Mouse (Mus musculus) layer of hippocampus, adult 8-10 months (tissue): Measurements from ENCODE around the gene Net1. TPM values are rescaled to one million over a fixed set of nuclear protein-coding genes. Genes with fewer than 3 reads are reported as not detected.
A peak's percentile ranks its signal among the peaks of the same experiment; 100 is the strongest.
"Not testable (repeated sequence)": the region's sequence is repeated elsewhere in the genome, so short reads cannot be mapped to it uniquely, and the experiment has no call there.

Source experiments
- DNase-seq, 2 experiments: peaks; one replicate each; pipeline ENCODE4 v3.0.0; 2022; ENCODE audit warnings: low spot score in 2 of 2
- total RNA-seq, 4 experiments: library from RNA; stranded (reverse); gene quantifications; 2 replicates each; pipeline ENCODE4 v1.2.4; 2022

Gene Net1
- total RNA-seq, result 10 to 100 TPM; 35.6 to 49.4 (median 41.1) TPM

DNA sequence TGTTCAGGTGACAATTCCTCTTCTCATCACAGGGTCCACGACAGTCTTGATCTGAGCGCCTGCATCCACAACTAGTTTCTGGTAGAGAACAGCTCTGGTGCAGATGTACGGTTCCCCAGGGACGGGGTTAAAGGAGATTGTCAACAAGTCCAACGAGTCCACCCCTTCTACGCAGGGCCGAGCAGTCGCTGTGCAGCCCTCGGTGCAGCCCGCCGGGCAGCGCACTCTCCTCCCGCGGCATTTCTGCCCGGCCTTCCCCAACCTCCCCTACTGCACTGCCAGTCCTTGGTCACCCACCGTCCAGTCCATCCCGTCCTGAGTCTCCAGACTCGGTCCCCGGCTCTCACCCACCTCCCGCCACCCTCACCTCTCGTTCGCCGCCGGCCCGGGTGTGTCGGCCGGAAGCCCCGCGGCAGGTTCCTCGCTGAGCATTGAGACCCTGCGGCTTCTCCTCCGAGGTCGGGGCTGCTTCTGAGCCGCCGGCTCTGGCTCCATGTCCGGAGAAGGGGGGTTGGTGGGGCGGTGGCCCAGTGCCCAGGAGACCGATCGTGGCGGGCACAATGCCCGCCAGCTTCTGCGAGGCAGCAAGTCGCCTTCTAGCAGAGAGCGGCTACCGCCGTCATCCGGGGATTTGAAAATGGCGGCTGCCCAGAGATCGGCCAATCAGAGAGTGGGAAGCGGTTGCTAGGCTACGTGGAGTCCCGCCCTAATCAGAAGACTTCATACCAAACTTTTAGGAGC, at the start of gene Net1, which contains the start of gene Tubal3:
Gene Net1, minus strand, starts transcription at position 650 of the 741 bp plus-strand sequence.
Gene Tubal3, plus strand, starts transcription at position 704 of the 741 bp plus-strand sequence.
- peak; percentile 76 to 89 for DNase-seq

DNA sequence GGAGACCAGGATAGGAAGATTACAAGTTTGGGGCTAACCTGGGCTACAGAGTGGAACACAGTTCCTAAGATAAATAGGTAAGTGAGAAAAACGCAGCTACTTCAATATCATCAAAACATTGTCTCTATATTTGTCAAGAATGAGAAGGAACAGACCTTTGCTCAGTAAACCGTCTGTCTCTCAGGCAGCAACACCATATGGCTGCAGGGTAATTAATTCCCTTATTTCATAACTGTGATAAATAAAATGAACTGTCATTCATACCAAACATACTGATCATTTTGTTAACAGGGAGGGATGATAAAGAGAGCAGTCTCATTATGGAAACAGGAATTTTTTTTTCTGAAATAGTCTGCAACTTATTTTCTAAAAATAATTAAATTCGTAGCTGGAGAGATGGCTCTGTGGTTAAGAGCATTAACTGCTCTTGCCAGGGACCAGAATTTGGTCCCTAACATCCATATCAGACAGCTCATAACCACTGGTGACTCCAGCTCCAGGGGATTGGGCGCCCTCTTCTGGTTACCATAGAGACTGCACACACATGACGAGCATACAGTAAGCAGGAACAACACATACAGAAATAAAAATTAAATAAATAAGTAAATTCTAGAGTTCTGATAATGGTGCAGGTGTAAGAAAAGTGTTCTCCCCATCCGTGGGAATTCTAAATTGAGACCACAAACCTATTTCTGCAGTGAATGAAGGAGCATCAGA, 33.3 kb upstream of the Net1 start:
- DNase-seq, result peak in 1 of 2 experiments; percentile 9

DNA sequence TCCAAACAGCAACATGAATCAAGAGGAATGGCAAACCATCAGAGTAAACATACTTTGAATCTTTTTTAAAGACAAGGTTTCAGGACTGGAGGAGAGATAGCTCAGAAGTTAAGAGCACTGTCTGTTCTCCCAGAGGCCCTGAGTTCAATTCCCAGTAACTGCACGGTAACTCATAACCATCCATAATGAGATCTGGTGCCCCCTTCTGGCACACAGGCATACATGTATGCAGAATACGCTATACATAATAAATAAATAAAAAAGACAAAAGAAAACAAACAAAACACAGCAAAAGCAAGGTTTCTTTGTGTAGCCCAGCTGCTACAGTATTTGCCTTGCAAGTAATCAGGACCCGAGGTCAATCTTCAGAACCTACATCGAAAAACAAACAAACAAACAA, 31.5 kb upstream of the Net1 start:
- DNase-seq, result no peak

DNA sequence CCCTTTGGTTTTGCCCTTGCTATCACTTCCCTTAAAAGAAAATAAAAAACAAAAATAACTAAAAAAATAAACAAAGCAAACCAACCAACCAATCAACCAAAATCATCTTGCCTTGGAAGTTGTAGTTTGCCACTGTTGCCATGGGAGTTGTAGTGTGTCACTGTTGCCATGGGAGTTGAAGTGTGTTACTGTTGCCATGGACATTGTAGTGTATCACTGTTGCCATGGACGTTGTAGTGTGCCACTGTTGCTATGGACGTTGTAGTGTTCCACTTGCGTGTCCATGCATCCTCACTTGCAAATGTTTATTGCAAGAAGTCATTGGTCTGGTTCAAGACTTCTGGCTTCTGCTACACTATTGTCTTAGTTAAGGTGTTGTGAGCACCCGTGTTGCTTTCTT, 29.2 kb upstream of the Net1 start:
- DNase-seq, result no peak

DNA sequence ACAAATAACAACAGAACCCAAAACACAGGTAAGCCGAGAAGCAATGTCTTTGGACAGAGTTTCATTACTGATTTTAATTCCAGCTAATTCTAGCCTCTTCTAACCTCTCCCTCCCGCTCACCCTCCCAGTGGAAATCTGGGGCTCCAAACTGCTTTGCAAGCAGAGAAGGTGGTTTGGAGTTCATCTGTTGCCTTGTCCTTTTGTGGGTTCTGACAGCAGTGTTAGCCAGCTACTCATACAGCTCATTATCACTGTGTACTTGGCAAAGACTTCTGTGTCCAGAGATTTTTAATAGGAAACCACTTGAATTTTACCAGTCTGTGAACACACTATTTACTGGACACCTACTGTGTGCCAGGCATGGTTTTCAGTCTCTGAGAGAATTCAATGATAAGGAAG, 27.2 kb upstream of the Net1 start, which contains the start of gene Ucn3:
Gene Ucn3, minus strand, starts transcription at position 101 of the 400 bp plus-strand sequence.
- DNase-seq, result no peak

DNA sequence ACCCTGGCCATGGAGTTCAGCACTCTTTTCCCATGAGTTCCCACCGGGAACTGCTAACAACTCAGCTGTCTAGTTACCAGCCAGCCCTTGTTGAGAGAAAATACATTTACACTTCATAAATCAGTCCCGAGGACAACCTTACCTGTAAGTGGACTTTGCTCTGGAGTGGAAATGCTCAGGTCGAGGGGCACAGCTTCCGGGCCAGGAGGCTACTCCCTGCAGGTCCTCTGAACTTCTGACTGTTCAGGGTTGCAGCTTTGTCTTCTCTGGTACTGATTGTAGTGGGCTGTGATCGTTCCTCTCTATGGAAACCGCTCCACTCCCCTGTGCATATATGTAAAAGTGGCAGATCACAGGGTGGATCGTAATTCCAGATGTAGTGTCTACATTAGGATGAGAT, 26.7 kb upstream of the Net1 start:
- DNase-seq, result no peak

DNA sequence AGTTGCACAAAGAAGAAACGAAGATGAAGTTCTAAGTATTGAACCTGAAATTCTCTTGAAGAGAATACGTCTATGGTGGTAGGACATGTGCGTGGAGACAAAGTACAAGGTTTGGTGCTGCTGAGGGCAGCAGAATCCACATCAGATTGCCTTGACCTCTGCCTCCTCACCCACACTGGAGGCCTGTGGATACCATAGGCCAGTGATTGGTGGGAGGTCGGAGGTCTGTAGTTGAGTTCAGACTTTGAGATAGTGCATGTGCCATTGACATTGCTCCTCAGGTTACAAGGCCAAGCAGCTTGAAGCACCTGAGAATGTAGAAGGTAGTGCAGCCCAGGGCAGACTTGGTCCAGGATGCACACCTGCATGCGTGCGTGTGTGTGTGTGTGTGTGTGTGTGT, 8.0 kb upstream of the Net1 start:
- no peak for DNase-seq

DNA sequence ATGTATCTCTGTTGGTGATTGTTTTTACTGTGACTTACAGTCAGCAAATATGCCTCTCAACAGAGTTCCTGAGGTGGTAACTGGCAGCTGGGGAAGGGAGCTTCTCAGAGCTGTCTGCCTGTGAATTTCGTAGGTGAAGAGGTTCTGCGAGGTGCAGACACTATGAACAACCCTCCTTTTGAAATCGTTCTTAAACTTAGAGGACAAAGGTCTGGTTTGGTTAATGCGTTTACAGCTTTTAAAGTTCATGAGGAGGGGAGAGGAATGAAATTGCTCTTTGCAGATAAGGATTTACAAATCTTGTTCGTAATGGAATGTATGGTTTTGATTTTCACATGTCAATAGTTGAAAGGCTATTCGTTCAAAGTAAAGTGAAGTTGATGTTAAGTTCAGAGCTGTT, 7.6 kb upstream of the Net1 start:
- DNase-seq, result no peak

DNA sequence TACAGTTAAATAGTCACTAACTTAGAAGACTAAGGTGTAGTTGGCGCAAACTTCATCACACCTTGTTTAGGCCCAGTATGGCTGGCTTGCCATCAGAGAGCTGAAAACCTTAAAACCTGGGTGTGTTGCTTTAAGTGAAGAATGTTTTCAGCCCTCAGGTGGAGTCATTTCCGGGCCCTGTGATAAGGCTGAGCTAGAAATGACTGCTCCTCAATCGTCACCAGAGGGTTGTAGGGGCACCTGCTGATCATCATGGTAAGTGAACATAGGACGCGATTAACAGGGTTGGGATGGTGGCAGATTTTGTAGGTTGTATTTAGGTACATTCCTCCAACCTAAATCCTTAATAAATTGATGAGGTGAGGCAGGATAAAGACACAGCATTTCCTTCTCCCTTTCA, 6.5 kb upstream of the Net1 start:
- no peak for DNase-seq

DNA sequence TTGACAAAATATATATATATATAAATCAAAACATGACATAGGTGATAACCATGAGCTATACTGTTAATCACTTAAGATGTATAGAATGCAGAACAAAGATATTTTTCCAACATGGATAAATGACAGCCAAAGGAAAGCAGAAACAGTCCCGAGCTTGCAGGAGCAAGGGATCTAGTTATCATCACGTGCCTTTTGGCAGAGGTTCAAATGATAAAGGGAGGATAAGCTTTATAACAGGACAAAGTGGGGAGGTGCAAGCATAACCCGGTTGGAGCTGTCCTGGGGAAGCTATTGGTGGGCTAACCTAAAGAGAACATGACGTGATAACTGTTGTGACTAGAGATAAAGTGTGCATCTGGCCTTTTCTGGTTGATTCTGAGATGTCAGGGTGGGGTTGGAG, 4.5 kb downstream of the Net1 start:
- DNase-seq, result no peak

DNA sequence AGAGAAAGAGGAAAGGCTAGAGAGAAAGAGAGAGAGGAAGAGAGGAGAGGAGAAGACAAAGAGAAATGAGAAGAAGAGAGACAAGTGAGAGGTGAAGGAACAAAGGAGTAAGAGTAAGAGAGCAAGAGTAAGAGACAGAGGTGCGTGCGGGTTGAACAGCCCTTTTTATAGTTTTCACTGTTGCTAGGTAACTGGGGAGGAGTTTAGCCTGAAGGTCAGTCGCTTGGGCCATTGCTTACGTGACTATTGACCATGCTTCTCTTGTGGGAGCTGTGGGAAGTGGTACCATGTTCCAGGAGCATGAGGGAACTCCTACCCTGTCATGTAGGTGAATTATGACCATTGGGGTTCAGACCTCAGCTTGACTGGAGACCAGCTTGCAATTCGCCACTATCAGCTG, 7.7 kb downstream of the Net1 start:
- no peak for DNase-seq

DNA sequence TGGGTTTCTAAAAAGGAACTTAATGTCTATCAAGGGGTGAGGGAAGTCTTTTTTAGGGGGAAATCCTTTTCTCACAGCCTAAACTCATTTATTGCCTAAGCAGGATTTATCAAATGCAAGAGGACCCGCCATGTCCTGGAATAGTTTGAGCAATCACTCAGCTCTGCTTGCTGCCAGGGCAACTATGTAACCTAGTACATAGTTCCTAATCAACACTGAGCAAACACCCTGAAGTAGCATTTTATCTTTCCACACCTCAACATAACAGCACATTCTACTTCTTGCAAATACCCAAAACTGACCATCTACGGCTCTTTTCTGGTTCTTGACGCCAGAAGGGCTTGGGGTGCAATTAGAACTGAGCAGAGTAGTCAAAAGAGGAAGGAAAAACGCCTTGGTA, 9.8 kb downstream of the Net1 start:
- no peak for DNase-seq

DNA sequence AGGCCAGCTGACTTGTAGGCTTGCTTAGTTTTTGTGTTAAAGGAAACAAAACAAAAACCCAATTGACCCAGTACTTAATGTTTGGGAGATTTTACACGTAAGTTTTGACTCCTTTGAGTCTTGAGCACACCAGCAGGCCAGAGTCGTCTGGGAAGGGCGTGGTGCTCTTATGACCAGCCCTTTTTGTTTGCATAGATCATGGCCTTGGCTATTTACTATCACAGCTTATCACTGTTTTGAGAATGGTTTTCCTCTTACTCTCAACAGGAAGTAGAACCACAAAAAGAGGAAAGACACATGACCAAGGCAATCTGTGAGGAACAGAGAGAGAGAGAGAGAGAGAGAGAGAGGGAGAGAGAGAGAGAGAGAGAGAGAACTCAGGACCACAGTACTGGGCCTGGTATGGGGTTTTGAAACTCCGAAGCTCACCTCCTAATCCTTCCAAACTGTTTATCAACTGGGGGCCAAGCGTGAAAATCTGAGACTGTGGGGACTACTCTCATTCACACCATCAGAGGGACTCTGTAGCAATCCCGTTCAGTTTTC, 10.8 kb downstream of the Net1 start:
- DNase-seq, result no peak

DNA sequence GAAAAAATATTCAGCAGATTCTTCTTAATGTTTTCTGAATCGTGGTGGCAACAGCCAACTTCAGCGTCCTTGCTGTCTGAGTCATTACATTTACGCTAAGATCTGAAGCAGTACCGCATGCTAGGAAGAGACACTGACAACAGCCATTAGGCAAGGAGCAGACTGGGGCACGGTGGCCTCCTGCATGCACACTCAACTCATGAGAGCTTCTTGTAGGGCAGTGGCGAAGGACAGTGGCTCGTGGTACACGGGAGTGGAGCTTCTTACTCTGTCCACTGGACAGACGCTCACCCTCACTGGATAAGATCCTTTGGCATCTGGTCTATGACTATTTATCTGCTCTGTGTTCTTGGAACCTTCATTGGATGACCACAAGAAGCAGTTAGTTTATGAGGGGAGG, 18.7 kb downstream of the Net1 start:
- no peak for DNase-seq

DNA sequence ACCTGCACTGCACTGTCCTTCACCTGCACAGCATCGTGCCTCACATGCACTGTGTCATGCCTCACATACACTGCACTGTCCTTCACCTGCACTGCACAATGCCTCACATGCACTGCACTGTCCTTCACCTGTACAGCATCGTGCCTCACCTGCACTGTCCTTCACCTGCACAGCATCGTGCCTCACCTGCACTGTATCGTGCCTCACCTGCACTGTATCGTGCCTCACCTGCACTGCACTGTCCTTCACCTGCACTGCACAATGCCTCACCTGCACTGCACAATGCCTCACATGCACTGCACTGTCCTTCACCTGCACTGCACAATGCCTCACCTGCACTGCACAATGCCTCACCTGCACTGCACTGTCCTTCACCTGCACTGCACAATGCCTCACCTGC, 19.8 kb downstream of the Net1 start:
- DNase-seq, result not testable (repeated sequence)

DNA sequence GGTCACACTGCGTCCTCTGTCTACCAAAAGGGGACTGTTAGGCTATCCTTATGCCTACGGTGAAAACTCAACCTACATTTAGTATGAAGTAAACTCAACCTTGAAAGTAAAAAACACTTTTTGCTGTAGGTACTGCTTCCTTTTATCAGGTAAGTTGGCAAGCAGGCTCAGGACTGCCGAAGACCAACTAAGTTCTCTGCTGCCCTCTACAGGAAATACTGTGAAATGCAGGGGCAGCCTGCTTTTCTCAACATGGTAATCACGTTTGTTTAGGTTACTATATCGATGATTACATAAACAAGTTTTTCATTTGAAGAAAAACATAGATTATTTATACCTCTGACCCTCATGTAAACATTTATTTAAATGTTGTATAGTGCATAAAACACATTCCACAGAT, 21.1 kb downstream of the Net1 start:
- DNase-seq, result peak; percentile 48 to 83

DNA sequence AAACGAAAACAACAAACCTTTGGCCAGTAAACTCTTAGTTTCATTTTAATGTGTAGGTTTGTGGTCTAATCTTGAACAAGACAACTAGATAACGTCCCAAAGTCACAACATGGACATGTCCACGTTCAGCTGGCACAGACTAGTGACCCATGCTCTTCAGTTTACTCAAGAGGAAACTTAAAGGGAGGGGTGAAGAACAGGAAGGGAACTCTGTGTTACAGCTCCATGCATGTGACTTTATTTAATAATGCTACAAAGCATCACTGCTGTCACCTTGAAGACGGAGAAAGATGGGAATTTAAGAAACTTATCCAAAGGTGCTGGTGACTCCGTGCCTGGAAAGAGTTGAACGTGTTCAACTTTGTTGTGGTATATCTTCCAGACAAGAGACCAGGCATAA, 22.0 kb downstream of the Net1 start:
- DNase-seq, result no peak

DNA sequence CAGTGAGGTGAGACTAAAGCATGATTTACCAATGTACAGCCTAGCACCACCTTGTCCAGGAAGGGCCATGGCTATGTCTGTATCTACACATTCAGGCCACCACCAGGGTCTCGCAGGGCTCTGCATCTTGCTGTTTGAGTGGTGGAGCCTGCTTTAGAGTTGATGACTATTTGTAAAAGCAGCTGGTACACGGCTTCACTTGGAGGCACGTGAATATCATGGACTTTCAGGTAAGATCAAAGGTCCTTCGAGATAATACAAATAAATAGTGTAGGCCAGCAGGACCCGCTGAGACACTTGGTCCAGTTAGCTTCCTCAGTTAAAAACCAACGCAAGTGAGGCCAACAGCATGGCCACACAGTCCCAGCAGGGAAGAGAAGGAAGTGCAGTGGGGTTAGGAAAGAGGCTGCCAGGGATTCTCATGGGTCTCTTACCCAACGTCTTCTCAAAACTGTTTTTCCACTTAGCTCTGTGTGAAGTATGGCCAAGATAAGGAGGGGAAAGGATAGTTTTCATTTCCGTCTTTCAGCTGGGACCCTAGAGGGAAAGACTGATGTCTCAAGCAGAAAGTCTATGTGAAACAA, 22.5 kb downstream of the Net1 start:
- DNase-seq, result no peak

DNA sequence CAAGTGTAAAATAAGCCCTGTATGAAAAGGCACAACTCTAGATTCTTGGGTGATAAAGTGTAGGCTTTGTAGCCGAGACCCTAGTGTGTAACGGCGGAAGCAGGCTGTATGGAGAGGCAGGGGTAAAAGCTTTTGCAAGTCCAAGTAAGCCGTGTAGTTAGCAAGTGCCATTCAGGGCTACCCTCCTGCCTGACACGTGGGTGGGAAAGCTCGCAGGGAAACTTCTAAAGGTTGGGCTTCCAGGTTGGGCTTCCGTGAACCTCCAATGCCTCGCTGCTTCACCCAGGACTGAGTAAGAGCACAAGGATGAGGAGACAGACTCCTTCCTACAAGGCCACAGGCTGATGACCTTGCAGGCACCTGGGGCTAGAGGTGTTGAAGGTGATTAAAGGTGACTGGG, 23.5 kb downstream of the Net1 start:
- DNase-seq, result no peak

DNA sequence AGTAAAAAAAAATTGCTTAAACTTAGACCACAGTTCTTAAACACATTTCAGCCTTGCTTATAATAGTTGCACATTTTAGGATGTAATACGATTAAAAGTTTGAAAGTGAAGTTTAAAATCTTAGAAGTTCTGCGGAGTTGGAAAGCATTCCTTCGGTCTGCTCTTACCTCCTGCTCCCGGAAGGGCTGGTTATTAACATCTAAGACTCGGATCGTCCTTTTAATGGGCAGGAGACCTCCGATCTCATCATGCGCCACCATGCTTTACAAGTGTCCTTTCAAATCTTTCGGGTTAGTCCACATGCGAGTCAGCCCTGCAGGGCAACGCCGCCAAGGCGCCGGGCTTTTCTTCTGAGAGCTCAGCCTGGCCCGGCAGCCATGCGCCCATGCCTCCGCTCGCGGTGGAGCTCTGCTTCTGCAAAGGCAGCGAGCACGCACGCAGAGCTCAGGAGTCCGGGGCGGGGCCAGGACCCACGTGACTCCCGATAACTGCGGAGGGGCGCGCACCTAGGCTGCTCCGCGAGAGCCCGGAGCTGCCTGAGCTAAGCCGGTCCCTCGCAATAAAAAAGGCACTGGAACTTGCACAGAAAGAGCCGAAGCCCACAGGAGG, 24.8 kb downstream of the Net1 start:
- peak; percentile 72 to 85 for DNase-seq

DNA sequence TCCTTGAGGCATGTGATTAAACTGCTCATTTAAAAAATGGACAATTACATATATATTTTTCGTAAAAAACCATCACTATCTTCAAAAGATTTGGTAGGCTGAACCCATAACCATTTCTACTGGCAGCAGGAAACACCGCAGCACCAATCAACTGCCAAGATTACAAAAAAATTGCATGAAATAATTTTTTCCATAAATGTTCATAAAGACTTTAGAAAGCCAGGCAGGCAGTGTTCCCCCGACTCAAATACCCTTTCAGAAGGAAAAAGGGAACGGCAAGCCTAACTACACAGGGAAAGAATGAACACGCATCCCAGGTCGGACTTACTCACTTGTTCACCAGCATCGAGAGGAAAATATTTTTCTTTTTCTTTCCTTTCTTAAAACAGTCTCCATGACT, 25.4 kb downstream of the Net1 start:
- DNase-seq, result no peak
